Mouse (Mus musculus) embryonic facial prominence, embryonic 10.5 days (tissue): ENCODE results near the gene Cacna1i. TPM values are rescaled to one million over a fixed set of nuclear protein-coding genes. Genes with fewer than 3 reads are reported as not detected.

ENCODE experiments used
- DNase-seq: peaks from one replicate; pipeline ENCODE4 v3.0.0-alpha.2; 2017; ENCODE audit warnings: low spot score
- H3K27ac ChIP-seq: fragments of 300-500 bp; sonication (generic); replicated peaks from 2 replicates; pipeline ENCODE4 v1.5.1; 2016; ENCODE audit warnings: mild to moderate bottlenecking
- H3K27me3 ChIP-seq: fragments of 300-500 bp; sonication (generic); replicated peaks from 2 replicates; pipeline ENCODE4 v1.6.1; 2016; ENCODE audit warnings: low read depth, mild to moderate bottlenecking; ENCODE audit not compliant: poor library complexity, severe bottlenecking
- H3K36me3 ChIP-seq: fragments of 300-500 bp; sonication (generic); replicated peaks from 2 replicates; pipeline ENCODE4 v1.6.1; 2016; ENCODE audit warnings: mild to moderate bottlenecking, moderate library complexity
- H3K4me1 ChIP-seq: fragments of 300-500 bp; sonication (generic); 2 replicates; pipeline ENCODE4 v1.6.1; 2016
- H3K4me3 ChIP-seq: fragments of 300-500 bp; sonication (generic); 2 replicates; pipeline ENCODE4 v1.5.1; 2016; ENCODE audit warnings: mild to moderate bottlenecking, moderate library complexity
- H3K9me3 ChIP-seq: fragments of 300-500 bp; sonication (generic); 2 replicates; pipeline ENCODE4 v1.6.1; 2016; ENCODE audit warnings: mild to moderate bottlenecking
- WGBS: fragments of 180-500 bp; shearing (Covaris S2); methylation state at CpG from one replicate; pipeline ENCODE4 v1.1.7; 2016; 5-methylcytosine and 5-hydroxymethylcytosine counted together
- polyA plus RNA-seq: library from polyadenylated mRNA; unstranded; fragments of >200 nt; fragmentation: Nextera tagmentation; extraction: Ambion mirVana; gene quantifications from 2 replicates; pipeline ENCODE4 v1.2.1, GENCODE M21; 2016

Gene Cacna1i
- polyA plus RNA-seq, 1 experiment from 2014 or later: 0.02 TPM

DNA sequence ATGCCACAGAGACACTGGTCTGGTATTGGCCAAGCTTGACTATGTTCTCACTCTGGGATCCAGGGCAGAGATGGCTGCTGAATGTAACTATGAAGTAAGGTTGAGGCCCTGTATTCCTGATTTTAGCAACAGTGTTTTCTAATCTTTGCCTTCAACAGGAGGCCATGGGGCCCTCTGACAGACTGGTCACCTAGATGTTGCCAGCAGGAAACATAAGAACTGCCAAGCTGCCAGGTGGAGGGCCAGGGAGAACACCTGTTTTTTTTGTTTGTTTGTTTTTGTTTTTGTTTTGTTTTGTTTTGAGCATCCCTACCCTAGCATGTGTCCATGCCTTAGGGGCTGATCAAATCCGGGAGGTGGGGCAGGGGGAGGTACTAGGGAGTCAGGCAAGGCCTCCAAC, 112.4 kb downstream of the Cacna1i start:
- Histone ChIP-seq H3K4me3 (no peak overlapping the region), H3K27me3 (no peaks in the 10 kb centered on the region), H3K9me3 (no peaks in the 10 kb centered on the region), H3K27ac (no peak overlapping the region), H3K4me1 (peaks cover 7% of the 10 kb centered on the region; the same call in 1 of the 2 replicates), H3K36me3 (no peaks in the 10 kb centered on the region)
- no peak for DNase-seq
- 78% methylated on average over 1 of the region's 1 CpGs for WGBS

DNA sequence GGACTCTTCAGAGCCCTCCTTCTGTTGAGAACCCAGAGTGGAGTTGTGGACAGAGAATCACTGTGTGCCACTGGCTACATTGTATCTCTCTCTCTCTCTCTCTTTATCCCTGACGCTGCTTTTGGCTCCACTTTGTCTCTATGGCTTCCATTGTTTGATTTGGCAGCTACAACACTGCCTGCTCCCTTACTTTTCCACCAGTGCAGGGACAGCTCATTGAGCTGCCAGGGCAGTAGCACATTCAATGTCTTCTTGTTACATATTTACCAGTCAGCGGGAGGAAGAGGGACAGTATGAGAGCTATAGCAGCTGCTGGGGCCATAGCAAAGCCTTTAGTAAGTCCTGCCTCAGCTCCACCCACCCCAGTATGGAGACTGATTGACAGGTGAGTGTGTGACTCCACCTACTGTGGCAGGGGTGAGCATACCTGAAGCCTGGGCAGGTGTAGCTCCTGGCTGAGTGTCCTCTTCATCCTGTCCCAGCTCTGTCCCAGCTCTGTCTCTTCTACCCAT, 114.4 kb downstream of the Cacna1i start:
- DNase-seq: no peak
- WGBS: 63% methylated on average over 2 of the region's 2 CpGs

DNA sequence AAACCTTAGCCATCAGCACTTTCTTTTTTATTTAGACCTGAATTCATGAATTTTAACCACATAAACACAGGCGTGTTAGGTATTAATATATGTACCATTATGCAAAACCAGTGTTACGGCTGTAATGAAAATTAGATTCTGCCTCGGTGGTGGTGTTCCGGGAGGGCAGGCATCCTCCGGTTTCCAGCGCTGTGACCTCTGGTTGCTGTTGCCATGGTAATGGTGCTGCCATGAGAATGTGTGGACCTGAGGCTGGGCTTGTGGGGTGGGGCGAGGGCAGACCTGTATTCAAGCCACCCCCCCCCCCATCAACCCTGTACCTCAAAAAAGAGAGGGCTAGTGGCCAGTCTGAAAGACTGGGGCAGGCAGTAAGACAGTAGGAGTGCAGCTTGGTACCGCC, 114.9 kb downstream of the Cacna1i start:
- Histone ChIP-seq H3K4me1 (peaks cover 7% of the 10 kb centered on the region; the same call in 1 of the 2 replicates), H3K36me3 (no peaks in the 10 kb centered on the region), H3K27ac (no peak overlapping the region), H3K27me3 (no peaks in the 10 kb centered on the region), H3K9me3 (no peaks in the 10 kb centered on the region), H3K4me3 (no peak overlapping the region)
- WGBS: 76% methylated on average over 8 of the region's 8 CpGs
- no peak for DNase-seq

More for the DNA sequence above, 114.4 kb downstream of the Cacna1i start:
- no peak overlapping the region for H3K4me3 ChIP-seq
- no peaks in the 10 kb centered on the region for H3K9me3 ChIP-seq
- no peak overlapping the region for H3K27ac ChIP-seq
- H3K27me3 ChIP-seq: no peaks in the 10 kb centered on the region
- H3K36me3 ChIP-seq: no peaks in the 10 kb centered on the region
- H3K4me1 ChIP-seq: peaks cover 7% of the 10 kb centered on the region; the same call in 1 of the 2 replicates

DNA sequence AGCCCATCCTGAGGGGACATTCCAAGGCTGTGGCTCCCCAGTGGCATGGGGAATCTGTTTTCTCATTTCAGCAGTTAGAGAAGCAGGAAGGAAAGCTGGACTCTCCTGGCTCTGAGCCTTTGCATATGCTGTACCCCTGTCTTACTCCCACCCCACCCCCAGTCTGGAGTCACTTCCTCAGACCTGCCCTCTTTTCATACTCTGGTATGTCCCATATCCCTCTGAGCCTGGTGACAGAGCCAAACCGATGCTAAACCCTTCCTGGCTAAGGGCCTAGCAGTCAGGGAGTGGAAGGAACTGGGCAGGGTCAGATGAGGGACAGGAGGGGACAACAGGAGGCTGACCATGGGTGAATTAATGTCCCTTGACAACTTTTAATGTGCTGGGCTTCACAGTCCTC, 120.8 kb downstream of the Cacna1i start:
- H3K4me1 ChIP-seq: peaks cover 7% of the 10 kb centered on the region; the same call in 1 of the 2 replicates
- H3K27ac ChIP-seq: no peak overlapping the region
- H3K27me3 ChIP-seq: no peaks in the 10 kb centered on the region
- WGBS: 42% methylated on average over 1 of the region's 1 CpGs
- no peaks in the 10 kb centered on the region for H3K36me3 ChIP-seq
- H3K4me3 ChIP-seq: no peak overlapping the region
- no peaks in the 10 kb centered on the region for H3K9me3 ChIP-seq
- DNase-seq: no peak

DNA sequence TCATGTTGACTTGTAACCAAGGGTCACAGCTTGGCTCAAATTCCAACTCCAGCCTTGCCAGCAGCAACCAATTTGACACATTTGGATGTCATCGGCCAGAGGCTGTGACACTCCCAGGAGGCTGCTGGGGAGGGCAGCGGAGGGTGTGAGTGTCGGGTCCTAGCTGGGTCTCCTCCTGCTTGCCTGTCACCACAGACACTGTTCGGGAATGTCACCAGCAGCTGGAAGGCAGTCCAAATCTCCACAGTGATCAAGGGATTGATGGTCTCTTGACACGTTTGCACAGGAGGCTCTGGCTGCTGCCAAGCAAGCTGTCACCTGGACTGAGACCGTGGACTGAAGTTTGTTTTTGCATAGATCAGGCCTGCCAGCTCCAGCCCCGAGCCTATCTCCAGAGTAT, 123.6 kb downstream of the Cacna1i start:
- Histone ChIP-seq H3K9me3 (no peaks in the 10 kb centered on the region), H3K4me1 (peaks cover 7% of the 10 kb centered on the region; the same call in 1 of the 2 replicates), H3K27me3 (no peaks in the 10 kb centered on the region), H3K27ac (no peak overlapping the region), H3K4me3 (no peak overlapping the region), H3K36me3 (no peaks in the 10 kb centered on the region)
- no peak for DNase-seq
- 74% methylated on average over 7 of the region's 7 CpGs for WGBS

DNA sequence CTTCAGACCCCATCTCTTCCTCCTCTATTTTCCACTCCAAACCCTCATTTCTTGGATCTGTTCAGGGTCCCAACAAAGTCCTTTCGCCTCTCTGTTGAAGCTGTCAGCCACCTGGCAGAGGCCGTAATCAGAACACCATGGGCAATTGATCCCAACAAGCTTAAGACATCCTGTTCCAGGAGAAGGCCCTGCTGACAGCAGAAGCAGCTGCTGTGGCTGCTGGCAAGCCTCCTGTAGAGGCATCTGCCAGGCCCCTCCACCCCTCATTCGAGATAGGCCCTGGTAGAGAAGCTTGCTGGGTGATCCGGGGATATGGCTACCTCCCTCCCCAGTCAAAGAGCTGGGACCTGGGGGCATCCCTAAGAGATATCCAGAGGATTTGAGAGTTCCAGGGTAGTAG, 126.0 kb downstream of the Cacna1i start:
- H3K4me3 ChIP-seq: no peak overlapping the region
- no peaks in the 10 kb centered on the region for H3K36me3 ChIP-seq
- WGBS: 86% methylated on average over 4 of the region's 4 CpGs
- H3K9me3 ChIP-seq: no peaks in the 10 kb centered on the region
- no peak overlapping the region; the same call in 1 of the 2 replicates for H3K27ac ChIP-seq
- DNase-seq: no peak
- no peaks in the 10 kb centered on the region for H3K27me3 ChIP-seq
- peaks cover 2% of the 10 kb centered on the region; the same call in 1 of the 2 replicates for H3K4me1 ChIP-seq

DNA sequence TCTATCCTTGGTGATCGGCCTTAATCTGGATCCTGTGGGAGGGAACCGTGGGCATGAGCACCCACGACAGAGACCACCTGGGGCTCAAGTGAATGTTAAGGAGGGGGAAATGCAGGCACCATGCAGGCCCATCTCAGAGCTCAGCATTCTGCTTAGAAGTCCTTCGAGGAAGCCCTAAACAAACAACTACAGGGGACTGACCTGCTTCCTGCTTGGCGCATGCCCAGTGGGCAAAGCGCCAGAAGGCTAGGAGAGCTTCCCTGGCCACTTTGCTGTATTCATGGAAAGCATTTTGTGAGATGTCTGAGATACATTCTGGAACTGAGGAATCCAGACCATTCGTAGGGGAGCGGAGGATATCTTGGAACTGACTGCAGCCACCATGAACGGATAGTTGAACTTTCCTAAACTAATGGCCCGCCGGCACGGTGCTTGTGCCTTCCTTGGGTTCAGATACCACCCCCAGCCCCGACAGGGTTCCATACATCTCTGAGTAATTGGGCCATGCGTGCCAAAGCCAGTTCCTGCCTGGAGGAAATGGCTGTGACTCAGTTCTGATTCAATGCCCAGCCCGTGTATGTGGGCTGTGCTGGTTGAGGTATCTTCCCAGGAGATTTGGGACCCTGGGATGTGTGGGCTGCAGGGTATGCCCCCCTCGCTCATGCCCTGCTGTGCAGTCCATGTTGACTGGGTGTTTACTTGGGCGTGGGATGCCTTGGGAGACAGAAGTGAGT, 127.1 kb downstream of the Cacna1i start:
- no peak for DNase-seq
- no peak overlapping the region for H3K4me3 ChIP-seq
- H3K27ac ChIP-seq: no peak overlapping the region
- H3K9me3 ChIP-seq: no peaks in the 10 kb centered on the region
- H3K4me1 ChIP-seq: no peaks in the 10 kb centered on the region
- H3K36me3 ChIP-seq: no peaks in the 10 kb centered on the region
- 91% methylated on average over 17 of the region's 17 CpGs for WGBS
- no peaks in the 10 kb centered on the region for H3K27me3 ChIP-seq

DNA sequence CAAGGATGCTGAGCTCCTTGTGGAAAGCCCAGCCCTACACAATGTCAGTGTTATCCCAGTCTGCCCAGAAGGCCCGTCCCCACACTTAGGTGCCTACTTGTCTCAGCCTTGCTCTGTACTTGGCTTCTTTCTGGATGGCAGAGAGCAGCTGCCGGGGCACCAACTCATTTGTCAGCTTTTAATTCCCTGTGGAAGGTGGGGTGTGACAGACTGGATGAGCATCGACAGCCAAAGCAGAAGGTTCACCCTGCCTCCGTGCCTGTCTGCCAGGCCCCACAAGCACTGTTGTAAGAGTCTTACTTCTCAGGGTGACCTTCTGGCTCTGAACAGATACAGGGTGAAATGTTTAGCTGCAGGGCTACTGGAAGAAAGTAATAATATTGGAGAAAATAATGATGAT, 128.1 kb downstream of the Cacna1i start:
- no peak for DNase-seq
- Histone ChIP-seq H3K27me3 (no peaks in the 10 kb centered on the region), H3K36me3 (no peaks in the 10 kb centered on the region), H3K4me3 (no peak overlapping the region), H3K9me3 (no peaks in the 10 kb centered on the region), H3K4me1 (no peaks in the 10 kb centered on the region), H3K27ac (no peak overlapping the region)
- 88% methylated on average over 4 of the region's 4 CpGs for WGBS

DNA sequence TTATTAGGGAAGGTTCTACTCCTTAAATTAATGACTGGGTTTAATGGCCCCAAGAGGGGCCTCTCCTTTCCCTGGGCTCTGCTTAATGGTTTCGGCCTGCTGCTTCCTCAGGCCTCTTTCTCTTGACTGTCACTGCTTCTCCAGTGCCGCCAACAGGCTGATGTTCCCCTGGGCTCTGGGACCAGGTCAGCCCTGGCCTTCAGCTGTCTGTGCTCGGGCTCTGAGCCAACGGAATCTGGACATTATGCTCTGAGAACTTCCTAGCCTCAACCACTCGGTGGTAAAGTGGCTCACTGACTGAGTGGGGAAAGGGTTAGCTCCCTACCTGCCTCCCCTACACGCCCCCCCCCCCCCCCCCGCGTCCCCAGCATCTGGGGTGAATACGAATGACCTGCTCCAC, 130.0 kb downstream of the Cacna1i start:
- Histone ChIP-seq H3K9me3 (no peaks in the 10 kb centered on the region), H3K27ac (no peak overlapping the region), H3K4me3 (no peak overlapping the region), H3K36me3 (no peaks in the 10 kb centered on the region), H3K4me1 (no peaks in the 10 kb centered on the region), H3K27me3 (no peaks in the 10 kb centered on the region)
- WGBS: 68% methylated on average over 9 of the region's 9 CpGs
- DNase-seq: no peak

DNA sequence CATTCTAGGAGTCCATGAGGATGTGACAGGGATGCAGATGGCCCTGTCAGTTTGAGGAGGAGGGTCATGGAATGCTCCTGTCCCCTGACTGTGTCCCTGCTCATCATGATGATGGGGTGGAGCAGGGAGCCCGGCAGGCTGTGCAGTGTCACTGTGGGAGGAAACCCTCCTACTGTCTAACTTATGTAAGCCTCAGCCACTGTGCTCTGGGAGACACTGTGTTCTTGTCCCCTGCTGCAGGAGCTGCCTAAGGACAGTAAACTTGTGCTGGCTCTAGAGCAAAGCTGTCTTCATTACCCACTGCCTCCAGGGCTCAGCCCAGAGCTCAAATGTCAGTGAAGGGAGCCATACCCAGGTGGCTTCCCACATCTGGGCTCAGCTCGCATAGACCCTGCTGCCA, 131.1 kb downstream of the Cacna1i start:
- no peak for DNase-seq
- no peaks in the 10 kb centered on the region for H3K27me3 ChIP-seq
- no peak overlapping the region for H3K27ac ChIP-seq
- H3K4me1 ChIP-seq: no peaks in the 10 kb centered on the region
- no peaks in the 10 kb centered on the region for H3K9me3 ChIP-seq
- H3K36me3 ChIP-seq: no peaks in the 10 kb centered on the region
- no peak overlapping the region for H3K4me3 ChIP-seq
- WGBS: 73% methylated on average over 2 of the region's 2 CpGs

DNA sequence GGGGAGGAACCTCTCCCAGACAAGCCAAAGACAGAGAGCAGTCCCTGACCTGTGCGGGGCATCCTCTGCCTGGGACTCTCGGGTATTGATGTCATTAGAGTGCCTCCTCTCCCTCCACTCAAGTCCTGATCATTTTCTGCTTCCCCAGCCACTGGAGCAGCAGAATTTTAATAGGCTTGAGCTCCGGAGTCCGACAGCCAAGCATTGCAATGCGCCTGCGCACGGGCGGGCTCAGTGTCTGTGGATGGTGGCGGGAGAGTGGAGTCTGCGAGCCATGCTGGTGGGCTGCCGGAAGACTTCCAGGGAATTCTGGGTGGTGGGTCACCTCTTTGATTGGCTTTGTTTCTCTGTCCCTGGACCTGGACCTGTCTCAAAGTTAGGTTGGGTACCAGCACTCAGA, 143.3 kb downstream of the Cacna1i start:
- 83% methylated on average over 11 of the region's 11 CpGs for WGBS
- H3K36me3 ChIP-seq: no peaks in the 10 kb centered on the region
- no peaks in the 10 kb centered on the region for H3K9me3 ChIP-seq
- no peak overlapping the region for H3K27ac ChIP-seq
- no peak for DNase-seq
- no peak overlapping the region for H3K4me3 ChIP-seq
- H3K4me1 ChIP-seq: 0 out of 2 replicates have a peak, but pooled peaks cover 3% of the 10 kb centered on the region
- H3K27me3 ChIP-seq: no peaks in the 10 kb centered on the region

DNA sequence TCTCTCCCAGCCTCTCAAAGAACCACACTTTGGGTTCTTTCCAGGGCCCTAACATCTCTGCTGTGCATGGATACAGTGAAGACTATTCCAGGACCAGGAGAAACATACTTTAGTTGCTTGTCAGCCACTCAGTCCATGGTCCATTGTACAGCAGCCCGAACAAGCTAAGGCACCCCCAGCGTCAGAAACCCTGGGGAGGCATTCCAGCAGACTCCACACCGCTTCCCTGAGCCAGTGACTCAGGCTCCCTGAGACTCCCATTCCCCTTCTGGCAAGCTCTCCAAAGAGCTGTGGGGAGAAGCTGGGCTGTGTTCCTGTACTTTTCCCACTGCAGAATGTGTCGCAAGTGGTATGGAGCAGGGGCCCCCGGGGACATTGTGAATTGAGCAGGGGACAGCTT, 149.9 kb downstream of the Cacna1i start:
- no peaks in the 10 kb centered on the region for H3K27me3 ChIP-seq
- 82% methylated on average over 5 of the region's 5 CpGs for WGBS
- DNase-seq: no peak
- no peaks in the 10 kb centered on the region for H3K36me3 ChIP-seq
- no peak overlapping the region for H3K27ac ChIP-seq
- no peak overlapping the region for H3K4me3 ChIP-seq
- no peaks in the 10 kb centered on the region for H3K9me3 ChIP-seq
- peaks cover 14% of the 10 kb centered on the region for H3K4me1 ChIP-seq

DNA sequence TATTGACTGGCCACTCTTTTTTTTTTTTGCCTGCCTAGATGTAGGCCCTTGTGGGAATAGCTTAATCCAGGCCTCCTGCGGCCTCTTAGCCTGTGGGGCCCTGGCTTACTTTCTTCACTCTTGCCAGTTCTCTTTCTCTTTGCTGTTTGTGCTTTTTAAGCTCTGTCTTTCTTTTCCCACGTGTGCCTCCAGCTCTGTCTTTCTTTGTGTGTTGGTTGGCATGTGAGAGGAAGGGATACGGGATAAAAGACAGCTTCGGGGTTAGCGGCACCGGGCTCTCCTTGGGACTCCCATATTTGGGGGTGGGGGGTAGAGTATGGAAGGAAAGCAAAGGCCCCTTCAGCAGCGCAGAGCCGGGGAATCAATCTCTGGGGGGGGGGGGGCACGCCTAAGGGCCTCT, 151.0 kb downstream of the Cacna1i start:
- Histone ChIP-seq H3K4me3 (no peak overlapping the region), H3K36me3 (no peaks in the 10 kb centered on the region), H3K9me3 (no peaks in the 10 kb centered on the region), H3K4me1 (peaks cover 11% of the 10 kb centered on the region), H3K27ac (peak overlapping the region; percentile 44; the same call in 1 of the 2 replicates), H3K27me3 (no peaks in the 10 kb centered on the region)
- DNase-seq: no peak
- WGBS: 75% methylated on average over 9 of the region's 9 CpGs
